Mouse (Mus musculus) CD4-positive, CD25-positive, alpha-beta regulatory T cell, adult 9 weeks (primary cell): ENCODE data around the gene Rsph3b. TPM values are rescaled to one million over a fixed set of nuclear protein-coding genes. Genes with fewer than 3 reads are reported as not detected.

Experiments used
- polyA plus RNA-seq: library from polyadenylated mRNA; unstranded; fragments of 100-300 nt; shearing (Covaris generic); gene quantifications from one replicate; pipeline ENCODE4 v1.2.1, GENCODE M21; 2017

Gene Rsph3b
- polyA plus RNA-seq: 28.9 TPM

DNA sequence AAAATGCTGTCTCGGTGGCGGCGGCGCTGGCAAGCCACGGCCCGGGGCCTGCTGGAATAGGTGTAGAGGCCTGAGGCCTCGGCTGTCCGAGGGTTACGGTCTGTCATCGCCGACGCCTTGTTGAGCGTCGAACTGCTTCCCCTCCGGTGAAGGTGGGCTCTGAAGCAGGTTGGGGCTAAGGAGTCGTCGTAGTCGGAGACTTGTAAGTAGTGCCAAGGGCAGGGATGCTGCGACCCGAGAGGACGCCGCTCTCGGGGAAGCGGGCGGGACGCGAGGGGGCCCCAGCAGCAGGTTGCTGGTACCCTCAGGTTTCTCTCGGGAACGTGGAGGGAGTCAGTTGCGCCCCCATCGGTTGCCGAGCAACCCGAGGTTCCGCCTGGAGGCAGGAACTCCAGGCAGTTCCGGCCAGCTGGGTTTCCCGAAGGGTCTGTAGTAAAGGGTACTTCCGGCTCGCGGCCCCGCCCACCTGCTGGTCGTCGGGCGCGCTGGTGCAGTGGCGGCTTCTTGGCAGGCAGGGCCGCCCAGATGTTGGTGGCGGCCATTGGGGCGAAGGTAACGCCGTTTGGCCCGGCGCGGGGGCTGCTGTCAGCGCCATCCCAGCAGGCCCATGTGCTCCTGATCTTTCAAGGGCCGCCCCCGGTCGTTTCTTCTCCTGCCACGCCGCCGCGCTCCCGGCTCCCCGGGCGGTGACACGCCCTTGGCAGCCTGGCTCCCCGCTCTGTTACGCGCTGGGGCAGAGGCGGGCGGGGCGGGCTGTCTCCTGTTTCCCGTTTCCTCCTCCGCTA lies at the start of gene Rsph3b:
TSS of gene Rsph3b (minus strand) at position 699 of the 785 bp plus-strand sequence.

DNA sequence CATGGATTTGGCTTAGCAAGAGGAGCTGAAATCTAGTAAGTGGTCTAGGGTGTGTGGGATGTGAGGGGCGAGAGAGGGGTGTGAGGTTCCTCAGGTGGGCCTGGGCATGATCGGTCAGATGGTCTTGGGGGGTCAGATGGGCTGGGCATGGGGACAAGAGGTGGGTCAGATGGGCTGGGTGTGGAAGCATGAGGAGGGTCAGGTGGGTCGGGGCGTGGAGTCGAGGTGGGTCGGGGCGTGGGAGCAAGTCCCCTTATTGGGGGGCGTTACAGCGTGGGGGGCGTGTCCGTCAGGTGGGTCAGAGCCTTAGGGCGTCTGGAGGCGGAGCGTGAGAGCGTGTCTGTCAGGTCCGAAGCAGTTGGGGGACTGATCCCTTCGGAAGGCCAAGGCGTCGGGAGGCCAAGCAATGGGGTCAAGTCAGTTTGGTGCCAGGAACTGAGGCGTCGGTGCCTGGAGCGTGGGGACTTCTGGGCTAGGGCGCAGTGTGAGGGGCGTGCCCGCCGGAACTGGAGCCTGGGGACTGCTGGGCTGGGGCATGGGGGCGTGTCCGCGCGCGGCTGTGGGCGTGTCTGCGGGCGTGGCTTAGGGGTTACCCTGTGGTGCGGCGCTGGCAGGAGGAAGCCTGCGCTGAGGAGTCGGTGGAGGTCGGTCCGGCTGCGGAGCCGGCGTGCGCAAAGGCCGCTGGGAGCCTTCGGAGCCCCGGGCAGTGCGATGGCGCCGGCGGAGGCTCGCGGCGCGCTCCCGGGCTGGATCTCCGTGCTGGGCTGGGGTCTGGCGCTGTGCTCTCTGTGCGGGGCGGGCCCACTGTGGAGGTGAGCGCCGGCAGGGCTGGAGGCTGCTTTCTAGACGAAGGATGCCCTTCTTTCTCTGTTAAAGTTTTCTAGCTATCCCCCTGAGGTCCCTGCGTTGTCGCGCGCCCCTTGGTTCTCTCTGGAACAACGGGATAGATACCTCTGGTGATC lies 30.1 kb upstream of the Rsph3b start, which contains the start of gene Gm49721:
TSS of gene Gm49721 (plus strand) at position 618 of the 962 bp plus-strand sequence.

DNA sequence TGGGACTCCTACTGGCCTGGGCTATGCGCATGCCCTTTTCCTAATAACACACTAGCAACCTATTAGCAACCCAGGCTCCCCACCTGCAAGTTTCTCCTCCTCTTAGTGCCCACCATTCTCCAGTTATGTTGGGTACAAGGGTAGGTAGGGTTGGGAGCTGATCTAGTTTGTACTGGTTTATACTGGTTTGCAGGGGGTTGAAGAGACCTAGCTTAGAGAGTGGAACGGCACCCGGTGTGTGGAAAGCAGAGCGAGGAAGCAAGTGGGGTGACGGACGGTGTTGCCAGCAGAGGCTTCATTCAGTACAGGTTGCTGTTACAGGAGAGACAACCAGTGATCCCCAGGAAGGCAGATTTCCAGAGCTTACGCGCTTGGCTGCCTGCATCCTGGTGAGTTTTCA lies 21.9 kb upstream of the Rsph3b start, which contains the start of gene Rnaset2b:
TSS of gene Rnaset2b (plus strand) at position 301 of the 400 bp plus-strand sequence.

GRCm38 (mm10) chr17:6960776-6961175 lies 12.3 kb upstream of the Rsph3b start, which contains the start of gene Tagap1:
TSS of gene Tagap1 (minus strand) at chr17:6961156.

Other genes starting within 250 kb of the Rsph3b start
- 404 TPM for gene Ezr, start 165.9 kb downstream of the Rsph3b start, polyA plus RNA-seq
- 11.3 TPM for gene Tagap1, start 12.5 kb upstream of the Rsph3b start, polyA plus RNA-seq
- gene Rnaset2b, start 22.0 kb upstream of the Rsph3b start, polyA plus RNA-seq: 387 TPM
- gene Gm49721, start 30.2 kb upstream of the Rsph3b start, polyA plus RNA-seq: 0.52 TPM
- not detected for gene Gm1604a, start 76.9 kb upstream of the Rsph3b start, polyA plus RNA-seq
- gene Rps6ka2, start 221.4 kb upstream of the Rsph3b start, polyA plus RNA-seq: 0.69 TPM